Mouse (Mus musculus): ENCODE measurements around the gene Ccm2l.

The Ccm2l gene

DNA sequence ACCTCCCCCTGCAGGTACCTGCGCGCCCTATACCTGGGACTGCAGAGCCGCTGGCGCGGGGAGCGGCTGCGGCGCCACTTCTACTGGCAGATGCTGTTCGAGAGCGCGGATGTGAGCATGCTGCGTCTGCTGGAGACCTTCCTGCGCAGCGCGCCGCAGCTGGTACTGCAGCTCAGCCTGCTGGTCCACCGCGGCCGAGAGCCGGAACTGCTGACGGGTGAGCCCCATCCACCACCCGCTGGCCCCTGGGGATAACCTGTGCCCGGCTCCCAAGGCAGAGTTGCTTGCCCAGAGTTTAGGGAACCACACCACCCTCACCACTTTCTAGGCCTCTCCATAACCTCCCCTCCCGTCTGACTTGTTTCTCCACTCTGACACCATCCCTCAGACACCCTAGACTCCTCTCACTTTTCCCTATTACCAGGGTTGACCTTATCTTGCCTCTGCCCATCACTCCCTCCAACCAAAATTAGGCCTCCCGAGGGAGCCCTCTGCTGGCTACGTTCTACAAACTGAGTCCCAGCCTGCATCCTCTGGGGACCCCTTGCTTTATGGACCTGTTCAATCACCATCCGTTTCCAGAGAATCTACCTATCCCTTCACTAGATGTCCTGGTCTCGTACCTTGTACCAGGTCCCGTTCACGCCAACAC lies 12.9 kb upstream of the Ccm2l start:
- DNase-seq (ENCODE audit: low spot score), result no peak

DNA sequence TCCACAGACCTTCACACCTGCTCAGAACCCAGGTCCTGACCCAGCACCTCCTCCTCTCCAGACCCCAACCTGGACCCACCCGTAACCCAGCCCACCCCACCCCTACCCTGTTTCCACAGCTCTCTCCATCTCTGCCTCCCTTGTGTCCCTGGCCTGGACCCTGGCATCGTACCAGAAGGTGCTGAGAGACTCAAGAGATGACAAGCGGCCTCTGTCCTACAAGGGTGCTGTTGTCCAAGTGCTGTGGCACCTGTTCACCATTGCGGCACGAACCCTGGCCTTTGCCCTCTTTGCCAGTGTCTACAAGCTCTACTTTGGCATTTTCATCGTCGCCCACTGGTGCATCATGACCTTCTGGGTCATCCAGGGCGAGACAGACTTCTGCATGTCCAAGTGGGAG lies 11.9 kb upstream of the Ccm2l start:
- DNase-seq (ENCODE audit: low spot score), result no peak

DNA sequence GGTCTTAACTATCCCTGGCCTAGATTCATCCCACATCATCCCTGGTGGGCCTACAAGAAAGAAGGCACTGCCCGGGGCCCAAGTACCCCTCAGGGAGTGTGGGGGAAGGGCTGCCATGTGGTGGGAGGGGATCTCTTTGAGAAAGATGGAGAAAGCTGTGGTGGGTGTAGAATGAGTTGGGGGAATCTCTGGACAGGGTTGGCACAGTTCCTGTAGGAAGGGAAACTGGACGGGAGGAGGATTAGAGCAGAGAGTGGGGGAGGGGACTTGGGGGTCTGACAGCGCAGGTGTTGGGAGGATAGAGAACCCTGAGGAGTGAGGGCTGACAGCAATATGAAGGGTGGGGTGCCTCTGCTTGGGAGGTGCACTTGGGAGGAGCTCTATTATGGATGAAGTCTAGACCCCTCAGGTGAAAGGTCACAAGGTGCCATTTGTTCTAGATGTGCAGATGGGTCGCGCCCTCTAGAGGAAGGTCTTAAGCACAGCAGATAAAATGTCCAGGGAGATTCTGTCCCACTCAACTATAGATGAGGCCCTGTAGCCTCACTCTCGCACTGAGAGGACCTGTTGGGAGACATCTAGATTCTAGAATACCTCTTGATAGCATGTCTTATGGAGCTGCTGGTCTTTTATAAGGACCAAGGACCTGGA lies 10.4 kb upstream of the Ccm2l start:
- DNase-seq (ENCODE audit: low spot score), result no peak

DNA sequence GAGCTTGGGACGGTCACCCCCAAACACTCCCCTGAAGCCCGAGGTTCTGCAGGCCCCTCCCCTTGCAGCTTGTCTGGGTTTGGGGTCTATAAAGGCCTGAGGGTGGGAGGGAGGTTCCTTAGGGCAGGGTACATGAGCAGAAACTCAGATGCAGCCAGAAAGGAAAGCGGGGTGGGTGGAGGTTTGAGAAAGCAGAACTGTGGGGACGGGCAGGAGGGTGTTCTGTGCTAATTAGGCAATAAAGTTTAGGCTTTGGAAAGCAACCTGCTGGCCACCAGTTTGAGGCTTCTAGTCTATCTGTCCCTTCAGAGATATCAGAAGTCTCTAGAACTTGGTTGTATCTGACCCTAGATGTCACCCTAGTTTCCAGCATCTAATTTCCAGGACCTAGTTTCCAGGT lies 7.4 kb upstream of the Ccm2l start:
- no peak for DNase-seq (ENCODE audit: low spot score)

DNA sequence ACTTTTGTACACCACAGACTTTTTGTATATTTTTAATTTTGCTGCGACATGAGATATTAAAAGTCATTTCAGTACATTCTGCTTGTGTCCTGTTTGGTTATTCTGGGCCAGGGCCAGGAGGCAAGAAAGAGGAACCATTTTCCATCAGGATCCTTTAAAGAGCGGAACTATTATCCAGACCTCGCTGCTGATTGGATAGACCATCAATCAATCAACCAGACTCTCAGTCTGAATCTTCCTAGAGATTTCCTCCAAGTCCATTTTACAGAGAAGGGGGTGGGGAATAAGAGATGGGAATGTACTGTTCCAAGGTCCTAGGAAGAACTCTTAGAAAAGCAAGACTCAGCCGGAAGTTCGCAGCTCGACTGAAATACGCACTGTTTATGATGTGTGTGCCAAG lies 5.5 kb upstream of the Ccm2l start:
- no peak for DNase-seq (ENCODE audit: low spot score)

DNA sequence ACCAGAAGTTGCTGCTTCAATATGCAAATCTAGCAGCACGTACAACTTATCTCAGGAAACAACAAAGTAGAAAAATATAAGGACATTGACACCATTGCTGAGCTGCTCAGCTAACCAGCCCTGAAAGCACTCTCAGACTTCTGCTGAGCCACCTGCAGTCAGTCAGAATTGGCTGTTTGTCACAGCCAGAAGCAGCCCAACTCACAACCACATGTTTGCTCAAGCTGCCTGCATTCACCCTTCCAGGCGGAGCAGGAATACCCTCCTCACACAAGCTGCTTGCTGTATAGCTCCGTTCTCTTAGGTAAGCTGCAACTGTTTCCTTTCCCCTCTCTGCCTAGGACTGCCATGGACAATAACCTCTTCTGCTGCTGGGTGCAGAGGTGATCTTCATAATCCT lies 2.4 kb upstream of the Ccm2l start:
- DNase-seq (ENCODE audit: low spot score), result peak; percentile 23

DNA sequence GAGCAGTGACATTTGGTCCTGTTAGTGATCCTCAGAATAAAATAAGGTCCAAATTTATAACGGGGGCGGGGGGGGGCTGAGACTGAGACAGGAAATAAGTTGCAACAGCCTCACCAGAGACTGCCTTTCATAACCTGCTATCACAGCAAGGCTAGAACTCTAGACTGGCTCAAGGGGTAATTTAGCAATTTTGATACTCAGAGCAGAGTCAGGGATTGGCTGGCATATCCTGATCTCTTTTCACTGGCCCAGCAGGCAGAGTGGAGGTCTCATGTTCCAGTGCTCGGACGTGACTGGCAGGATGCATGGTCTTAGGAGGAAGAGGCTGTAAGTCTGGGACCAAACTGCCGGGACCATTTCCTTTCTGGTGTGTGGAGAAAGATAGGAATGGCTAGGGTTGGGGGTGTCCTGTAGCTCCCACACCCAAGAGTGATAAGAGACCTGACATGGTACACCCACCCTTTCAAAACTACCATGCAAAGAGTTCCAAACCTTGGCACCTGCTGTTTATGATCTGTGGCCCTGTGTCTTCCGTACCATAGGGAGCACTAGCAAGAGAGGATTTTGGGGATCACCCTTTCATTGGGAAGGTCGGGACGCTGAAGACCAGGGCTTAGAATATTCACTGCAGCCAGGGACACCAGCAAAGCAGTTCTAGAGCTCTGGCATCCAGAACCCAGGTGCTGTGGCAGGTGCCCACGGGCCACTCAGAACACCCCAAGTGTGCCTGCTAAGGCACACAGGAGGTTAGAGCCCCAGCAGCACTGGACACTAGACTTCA lies 1.4 kb upstream of the Ccm2l start:
- no peak for DNase-seq (ENCODE audit: low spot score)

DNA sequence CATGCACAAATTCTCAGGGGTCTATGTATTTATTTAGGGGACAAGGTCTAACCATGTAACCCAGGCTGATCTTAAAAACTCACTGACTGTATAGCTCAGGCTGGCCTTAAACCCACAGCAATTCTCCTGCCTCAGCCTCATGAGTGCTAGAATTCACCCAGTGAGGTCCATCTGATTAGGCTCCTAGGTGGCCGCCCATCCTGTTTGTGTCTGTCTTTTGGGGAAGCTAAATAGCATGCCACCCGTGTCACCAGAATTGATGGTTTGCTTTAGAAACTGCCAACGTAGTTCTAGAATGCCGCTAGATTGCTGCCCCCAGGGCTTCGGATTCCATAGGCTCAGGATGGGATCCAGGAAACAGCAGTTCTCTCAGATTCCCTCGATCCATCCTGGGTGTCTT lies 1.2 kb downstream of the Ccm2l start:
- no peak for DNase-seq (ENCODE audit: low spot score)

DNA sequence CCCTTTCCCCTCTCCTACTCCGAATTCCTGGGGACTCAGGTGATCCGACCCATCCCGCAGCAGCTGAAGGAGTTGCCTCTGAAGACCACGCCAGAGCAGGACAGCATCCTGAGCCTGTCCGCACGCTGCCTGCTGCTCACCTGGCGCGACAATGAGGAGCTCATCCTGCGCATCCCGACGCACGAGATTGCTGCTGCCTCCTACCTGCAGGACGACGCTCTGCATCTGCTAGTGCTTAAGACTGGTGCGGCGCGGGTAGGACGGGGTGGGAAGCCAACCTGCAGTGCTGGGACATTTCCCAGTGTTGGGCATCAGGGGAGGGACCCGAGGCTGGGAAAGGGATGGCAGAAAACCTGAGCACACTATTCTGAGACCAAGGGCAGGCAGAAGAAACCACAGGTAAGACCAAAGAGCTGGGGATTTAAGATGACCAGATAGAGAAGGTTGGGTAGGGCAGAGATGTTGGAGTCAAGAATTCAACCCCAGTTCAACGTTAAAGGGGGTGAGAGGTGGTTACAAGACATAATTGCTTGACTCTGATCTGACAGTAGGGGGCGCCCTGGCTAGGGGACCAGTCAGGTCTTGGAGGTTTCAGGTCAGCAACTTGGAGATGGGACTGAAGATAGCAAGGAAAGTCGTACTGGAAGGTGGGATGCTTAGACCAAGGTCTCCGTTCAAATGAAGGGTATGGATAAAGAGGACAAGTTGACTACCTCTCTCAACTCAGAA lies 5.2 kb downstream of the Ccm2l start:
- DNase-seq (ENCODE audit: low spot score), result no peak

DNA sequence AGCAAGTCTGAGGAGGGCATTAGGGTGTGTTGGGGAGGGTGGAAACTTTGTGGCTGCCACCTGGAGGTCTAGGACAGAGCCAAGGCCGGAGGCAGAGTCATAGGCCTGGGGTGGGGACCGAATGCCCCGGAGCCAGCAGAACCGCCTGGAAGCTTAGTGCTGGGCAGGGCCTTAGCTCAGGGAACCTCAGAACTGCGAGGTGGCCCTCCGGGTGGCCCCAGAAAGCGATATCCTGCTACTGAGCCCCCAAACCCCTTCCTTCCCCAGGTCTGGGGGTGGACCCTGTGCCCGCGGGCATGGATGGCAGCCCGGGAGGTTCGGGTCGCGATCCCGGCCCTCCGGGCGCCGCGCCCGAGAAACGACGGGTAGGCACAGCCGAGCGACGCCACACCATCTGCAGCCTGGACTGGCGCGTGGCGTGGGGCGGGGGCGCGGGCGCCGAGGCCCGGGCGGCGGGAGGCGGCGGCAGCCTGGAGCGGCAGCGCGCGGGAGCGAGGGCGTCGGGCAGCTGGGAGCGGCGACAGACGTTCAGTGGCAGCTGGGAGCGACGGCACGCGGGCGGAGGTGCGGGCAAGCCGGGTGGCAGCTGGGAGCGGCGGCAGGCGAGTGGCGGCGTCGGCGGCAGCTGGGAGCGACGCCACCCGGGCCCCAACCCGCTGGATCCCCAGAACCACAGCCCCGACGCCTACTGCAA lies 5.9 kb downstream of the Ccm2l start:
- DNase-seq (ENCODE audit: low spot score), result peak; percentile 46

DNA sequence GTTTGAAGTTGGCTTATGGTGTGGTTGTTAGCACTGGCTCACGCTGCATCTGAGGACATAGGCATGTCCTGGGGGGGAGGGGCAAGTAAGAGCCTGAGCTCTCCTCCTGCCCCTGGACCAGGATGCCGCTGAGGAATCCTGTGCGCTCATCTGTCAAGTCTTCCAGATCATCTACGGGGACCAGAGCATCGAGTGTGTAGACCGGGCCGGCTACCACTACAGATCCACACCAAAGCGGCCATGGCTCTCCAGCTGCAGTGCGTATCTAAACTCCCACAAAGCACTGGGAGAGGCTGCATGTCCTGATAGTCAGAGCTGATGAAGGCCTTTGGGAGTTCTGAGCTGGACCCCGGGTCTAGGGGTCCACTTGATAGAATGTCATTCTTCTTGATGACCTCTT lies 8.9 kb downstream of the Ccm2l start:
- DNase-seq (ENCODE audit: low spot score), result no peak

DNA sequence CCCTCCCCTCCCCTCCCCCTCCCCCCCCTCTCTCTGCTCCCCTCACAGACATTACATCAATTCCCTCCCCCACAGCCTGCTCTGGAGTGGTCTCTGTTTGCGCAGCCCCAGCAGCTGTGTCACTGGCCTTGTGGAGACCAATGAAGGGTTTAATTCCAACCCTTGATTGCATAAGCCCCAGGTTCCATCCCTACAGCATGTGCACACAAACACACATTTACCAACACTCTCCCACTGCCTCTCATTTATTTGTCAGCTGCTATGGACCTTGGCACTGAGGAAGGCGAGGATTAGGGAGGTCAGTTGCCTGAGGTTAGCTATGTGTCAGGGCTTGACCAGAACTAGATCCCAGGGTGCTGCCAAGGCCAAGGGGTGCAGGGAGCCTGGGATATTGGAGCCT lies 10.2 kb downstream of the Ccm2l start:
- no peak for DNase-seq (ENCODE audit: low spot score)

DNA sequence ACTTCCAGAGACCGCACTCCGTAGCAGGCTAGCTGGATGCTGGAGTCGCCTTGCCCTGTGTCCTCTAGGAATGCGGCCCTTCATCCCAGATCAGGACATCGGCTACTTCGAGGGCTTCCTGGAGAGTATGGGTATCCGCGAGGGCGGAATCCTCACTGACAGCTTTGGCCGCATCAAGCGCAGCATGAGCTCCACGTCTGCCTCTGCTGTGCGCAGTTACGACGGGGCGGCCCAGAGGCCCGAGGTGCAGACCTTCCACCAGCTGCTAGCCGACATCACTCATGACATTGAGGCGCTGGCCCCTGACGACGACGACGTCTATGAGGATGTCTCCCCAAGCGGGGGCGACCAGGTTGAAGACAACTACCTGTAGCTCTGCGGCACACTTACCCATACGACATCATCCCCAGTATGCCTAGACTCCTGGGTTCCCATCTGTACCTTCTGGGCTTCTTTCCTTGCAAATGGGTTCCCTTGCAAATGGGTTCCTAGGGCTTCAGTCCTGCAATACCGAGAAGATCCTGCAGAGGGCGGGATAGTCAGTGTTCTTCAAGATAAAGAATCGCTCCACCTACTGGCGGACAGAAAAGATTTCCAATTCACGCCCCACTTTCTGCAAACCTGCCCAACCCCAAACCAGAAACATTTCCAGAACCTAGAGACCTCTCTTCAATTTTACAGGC lies 15.2 kb downstream of the Ccm2l start:
- peak; percentile 85 for DNase-seq (ENCODE audit: low spot score)

DNA sequence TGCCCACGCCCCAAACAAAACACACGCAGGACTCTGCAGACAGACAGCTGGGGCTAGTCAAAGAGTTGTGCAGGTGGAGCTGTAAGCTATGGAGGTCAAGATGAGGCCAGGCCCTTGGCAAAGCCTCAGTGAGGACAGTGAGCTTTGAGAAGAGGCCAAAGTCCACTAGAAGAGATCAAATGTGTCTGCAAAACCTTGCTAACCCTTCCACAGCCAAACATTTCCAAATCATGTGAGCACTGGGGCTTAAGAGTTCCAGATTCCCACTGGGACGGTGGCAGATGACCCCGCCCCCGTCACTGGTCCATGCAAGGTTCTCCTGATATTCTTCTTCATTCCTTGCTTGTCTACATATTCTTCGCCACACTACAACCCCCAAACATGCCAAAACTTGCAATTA lies 16.1 kb downstream of the Ccm2l start:
- DNase-seq (ENCODE audit: low spot score), result no peak

DNA sequence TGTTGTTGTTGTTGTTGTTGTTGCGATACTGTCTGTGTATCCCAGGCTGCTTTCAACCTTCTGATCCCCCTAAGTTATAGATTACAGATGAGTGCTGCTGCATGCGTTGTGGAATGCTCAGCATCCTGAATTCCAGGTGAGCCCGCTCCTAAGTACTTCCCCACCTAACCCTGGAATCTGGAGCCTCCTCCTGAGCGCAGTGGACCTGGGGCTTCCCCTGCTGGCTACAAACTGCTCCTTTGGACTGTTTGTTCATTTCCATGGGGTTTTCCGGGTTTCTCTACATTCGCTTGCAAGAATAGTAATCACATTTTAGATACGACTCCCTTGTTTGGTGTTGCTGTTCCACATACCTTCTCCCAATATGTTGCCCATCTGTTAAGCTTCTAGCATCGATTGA lies 17.5 kb downstream of the Ccm2l start:
- no peak for DNase-seq (ENCODE audit: low spot score)

DNA sequence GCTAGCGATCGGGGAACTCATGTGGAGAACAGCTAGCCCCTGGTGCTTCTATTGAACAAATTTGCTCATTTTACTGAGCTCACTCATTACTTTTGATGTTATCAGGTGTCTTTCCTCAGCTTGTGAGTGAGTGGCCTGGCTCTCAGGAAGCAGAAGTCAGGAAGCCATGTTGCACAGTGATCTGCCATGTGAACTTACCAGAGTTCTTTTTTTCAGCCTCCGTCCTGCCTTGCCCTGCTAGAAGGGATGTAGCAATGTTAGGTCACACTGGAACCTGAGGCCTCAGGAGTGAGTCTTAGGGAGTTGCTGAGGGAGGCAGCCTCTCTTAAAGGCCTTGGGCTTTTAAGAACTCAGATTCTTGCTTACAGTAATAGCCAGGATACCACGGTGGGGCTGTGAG lies 18.1 kb downstream of the Ccm2l start:
- DNase-seq (ENCODE audit: low spot score), result no peak

DNA sequence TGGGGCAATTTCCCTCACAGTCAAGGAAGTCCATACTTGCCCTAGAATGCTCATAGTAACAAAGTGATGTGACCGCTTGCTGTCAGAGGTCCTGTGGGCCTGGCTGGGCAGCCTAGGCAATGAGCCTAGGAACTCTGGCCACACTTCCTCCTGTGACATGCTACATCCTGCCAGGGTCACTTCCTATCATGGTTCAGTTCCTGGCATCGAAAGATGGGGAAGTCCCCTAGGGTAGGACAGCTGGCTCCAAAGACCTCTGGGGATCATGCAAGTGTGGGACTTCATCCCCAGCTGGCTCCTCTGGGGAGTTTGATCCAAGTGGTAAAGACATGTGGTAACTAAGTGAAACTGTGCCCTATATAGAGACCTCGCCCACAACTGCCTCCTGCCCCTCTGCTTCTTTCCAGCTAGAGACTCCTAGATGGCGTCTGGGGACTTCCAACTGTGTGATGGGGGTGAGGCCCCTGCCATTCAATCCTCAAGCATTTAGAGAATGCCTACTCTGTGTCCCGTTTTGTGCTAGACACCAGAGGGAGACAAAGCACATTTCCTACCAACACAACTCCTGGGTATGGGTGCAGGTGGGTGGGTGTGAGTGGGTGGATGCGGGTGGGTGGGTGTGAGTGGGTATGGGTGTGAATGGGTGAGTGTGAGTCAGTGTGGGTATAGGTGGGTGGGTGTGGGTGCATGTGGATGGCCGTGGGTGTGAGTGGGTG lies 18.7 kb downstream of the Ccm2l start:
- DNase-seq (ENCODE audit: low spot score), result peak; percentile 44

DNA sequence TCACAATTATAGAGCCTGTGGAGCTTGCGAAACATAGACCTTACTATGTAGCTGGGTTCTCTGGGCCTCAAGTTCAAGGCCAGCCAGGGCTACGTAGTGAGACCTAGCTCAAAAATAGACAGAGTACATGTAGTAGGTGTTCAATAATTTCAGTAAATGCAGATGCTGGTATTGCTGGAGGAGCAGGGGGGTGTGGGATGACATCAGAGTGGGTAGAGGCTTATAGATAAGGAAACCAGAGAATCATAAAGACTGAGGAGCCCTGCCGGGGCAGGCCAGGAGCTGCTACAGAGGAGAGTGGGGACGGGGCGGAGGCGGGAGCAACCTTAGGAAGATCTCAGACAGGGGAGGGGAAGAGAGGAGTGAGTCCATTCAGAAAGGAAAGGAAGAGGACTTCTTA lies 19.8 kb downstream of the Ccm2l start:
- DNase-seq (ENCODE audit: low spot score), result no peak

DNA sequence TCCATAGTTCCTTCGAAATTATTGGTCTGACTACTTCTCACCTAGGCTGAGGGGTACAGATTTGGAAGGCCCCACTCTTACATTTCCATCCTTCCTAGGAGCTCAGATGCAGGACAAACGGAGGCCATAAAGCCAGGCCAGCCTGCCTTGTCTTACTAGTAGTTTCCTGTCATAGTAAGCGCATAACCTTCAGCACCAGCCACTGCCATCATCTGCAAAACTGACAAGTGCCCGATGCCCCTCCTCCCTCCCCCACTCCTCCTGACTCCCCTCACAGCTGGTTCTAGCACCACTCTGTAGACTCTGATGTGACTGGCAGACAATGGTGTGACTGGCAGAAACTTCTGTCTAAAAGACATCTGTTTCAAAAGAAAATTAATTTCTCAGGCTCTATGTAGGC lies 20.4 kb downstream of the Ccm2l start:
- DNase-seq (ENCODE audit: low spot score), result no peak

DNA sequence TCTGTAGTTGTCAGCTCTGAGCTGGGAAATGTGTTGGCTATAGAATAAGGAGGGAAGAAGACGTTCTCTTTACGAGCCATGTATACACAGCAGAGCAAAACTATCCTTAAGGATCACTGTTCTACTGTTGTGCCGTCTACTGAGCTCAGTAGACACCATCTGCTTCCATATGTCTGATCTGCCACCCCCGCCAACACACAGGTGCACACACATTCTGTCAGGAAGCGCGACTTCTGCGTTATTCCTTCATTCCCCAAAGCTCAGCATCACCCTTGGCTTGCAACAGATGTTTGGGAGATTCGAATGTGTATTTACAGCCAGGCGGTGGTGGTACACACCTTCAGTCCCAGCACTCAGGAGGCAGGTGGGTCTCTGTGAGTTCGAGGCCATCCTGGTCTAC lies 21.3 kb downstream of the Ccm2l start:
- no peak for DNase-seq (ENCODE audit: low spot score)

DNA sequence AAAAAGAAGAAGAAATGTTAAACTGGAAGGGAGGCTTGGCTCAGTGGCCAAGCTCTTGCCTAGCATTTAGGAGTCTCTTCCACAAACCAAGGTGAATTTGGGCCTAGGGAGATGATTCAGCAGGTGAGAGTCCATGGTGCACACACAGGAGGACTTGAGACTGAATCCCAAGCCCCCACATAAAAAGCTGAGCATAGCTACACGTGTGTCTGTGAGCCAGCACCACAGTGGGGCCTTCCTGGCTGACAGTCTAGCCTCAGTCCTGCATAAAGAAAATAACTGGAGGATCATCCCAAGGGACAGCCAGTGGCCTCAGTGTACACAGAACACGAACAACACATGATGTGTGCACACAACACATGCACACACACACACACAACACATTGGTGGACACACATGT lies 23.6 kb downstream of the Ccm2l start:
- no peak for DNase-seq (ENCODE audit: low spot score)
